Mouse (Mus musculus) lung, postnatal 0 days (tissue): ENCODE measurements around the gene Gpam. TPM values are rescaled to one million over a fixed set of nuclear protein-coding genes. Genes with fewer than 3 reads are reported as not detected.
"Not testable (repeated sequence)": the region's sequence is repeated elsewhere in the genome, so short reads cannot be mapped to it uniquely, and the experiment has no call there.

Experiments used
- ATAC-seq: fragments of 200-750 bp; cut with Nextera tagmentation; 2 replicates; pipeline ENCODE4 v1.8.0; 2017; ENCODE audit warnings: moderate library complexity
- DNase-seq: peaks from one replicate; pipeline ENCODE4 v3.0.0-alpha.2; 2016; ENCODE audit warnings: low spot score
- H3K27ac ChIP-seq: fragments of 300-500 bp; sonication (generic); 2 replicates; pipeline ENCODE4 v1.5.1; 2014; ENCODE audit warnings: antibody characterized with exemption, mild to moderate bottlenecking, low read length, mixed read lengths
- H3K27me3 ChIP-seq: fragments of 300-500 bp; sonication (generic); replicated peaks from 2 replicates; pipeline ENCODE4 v1.6.1; 2014; ENCODE audit warnings: low read length, mixed read lengths; ENCODE audit not compliant: insufficient read depth
- H3K36me3 ChIP-seq: fragments of 300-500 bp; sonication (generic); 2 replicates; pipeline ENCODE4 v1.6.1; 2014; ENCODE audit warnings: low read length, mixed read lengths; ENCODE audit not compliant: insufficient read depth
- H3K4me1 ChIP-seq: fragments of 300-500 bp; sonication (generic); 2 replicates; pipeline ENCODE4 v1.6.1; 2014; ENCODE audit warnings: antibody characterized with exemption, low read depth, low read length, mixed read lengths; ENCODE audit not compliant: insufficient read depth
- H3K4me2 ChIP-seq: fragments of 300-500 bp; sonication (generic); replicated peaks from 2 replicates; pipeline ENCODE4 v1.6.1; 2014; ENCODE audit warnings: low read depth, mild to moderate bottlenecking, low read length, moderate library complexity, mixed read lengths
- H3K4me3 ChIP-seq: fragments of 300-500 bp; sonication (generic); 2 replicates; pipeline ENCODE4 v1.5.1; 2014; ENCODE audit warnings: low read depth, low read length
- H3K9ac ChIP-seq: fragments of 300-500 bp; sonication (generic); replicated peaks from 2 replicates; pipeline ENCODE4 v1.6.1; 2014; ENCODE audit warnings: low read depth, mild to moderate bottlenecking
- H3K9me3 ChIP-seq: fragments of 300-500 bp; sonication (generic); 2 replicates; pipeline ENCODE4 v1.6.1; 2016; ENCODE audit warnings: low read length, mixed read lengths
- CTCF ChIP-seq: IDR thresholded peaks from 2 replicates; pipeline ENCODE4 v1.5.1; 2016; ENCODE audit warnings: antibody characterized with exemption, mild to moderate bottlenecking
- EP300 ChIP-seq: IDR thresholded peaks from 2 replicates; pipeline ENCODE4 v1.6.1; 2016; ENCODE audit warnings: antibody characterized with exemption, mild to moderate bottlenecking, control low read depth
- WGBS: fragments of 180-500 bp; shearing (Covaris S2); extraction: QIAGEN DNeasy Blood & Tissue Kit; methylation state at CpG from one replicate; pipeline ENCODE4 v1.1.7; 2014; 5-methylcytosine and 5-hydroxymethylcytosine counted together
- polyA plus RNA-seq: library from polyadenylated mRNA; unstranded; fragments of >200 nt; fragmentation: Nextera tagmentation; extraction: Ambion mirVana; gene quantifications from 2 replicates; pipeline ENCODE4 v1.2.1, GENCODE M21; 2015

Gene Gpam
- polyA plus RNA-seq, 1 experiment from 2014 or later, result 41.4 TPM

DNA sequence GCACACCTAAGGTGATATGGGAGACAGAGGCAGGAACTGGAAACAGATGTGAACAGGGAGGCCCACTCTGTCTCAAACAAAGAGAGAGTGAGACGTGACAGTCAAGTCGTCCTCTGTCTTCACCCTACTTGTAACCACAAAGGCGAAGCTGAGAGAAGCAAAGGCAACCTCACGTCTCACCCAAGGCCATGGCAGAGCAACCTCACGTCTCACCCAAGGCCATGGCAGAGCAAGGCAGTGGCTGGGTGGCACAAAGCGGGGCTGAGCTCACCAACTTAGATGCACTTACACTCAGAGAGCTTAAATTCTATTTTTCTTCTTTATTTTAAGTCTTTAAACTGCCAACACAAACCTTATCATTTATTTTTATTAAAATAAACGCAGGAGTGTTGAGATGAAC is 30.0 kb upstream of the Gpam start:
- Histone ChIP-seq H3K9ac (no peak overlapping the region), H3K4me1 (peaks cover 3% of the 10 kb centered on the region; the same call in 1 of the 2 replicates), H3K9me3 (no peaks in the 10 kb centered on the region), H3K27ac (no peak overlapping the region), H3K4me3 (no peak overlapping the region), H3K27me3 (no peaks in the 10 kb centered on the region), H3K36me3 (no peaks in the 10 kb centered on the region), H3K4me2 (no peak overlapping the region)
- WGBS, result 79% methylated on average over 7 of the region's 7 CpGs
- no peak for ATAC-seq
- no peak for DNase-seq
- TF ChIP-seq EP300 (no peak), CTCF (no peak)

DNA sequence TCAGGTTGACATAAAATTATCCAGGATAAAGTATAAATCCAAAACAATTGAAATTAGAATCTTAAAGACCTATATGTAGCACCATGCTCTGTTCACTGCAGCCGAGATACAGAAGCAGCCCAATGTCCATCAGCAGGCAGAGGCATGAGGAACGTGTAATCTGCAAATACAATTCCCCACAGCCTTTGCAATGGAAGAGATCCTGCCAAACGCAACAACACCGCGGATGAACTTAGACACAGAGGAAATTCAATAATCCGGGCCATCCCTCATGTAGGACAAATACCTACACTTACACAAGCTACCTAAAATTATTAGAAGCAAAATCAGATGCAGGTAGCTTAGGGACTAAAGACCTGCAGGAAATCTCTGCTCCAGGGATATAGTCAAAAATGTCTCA is 25.9 kb upstream of the Gpam start:
- Histone ChIP-seq H3K9me3 (no peaks in the 10 kb centered on the region), H3K36me3 (no peaks in the 10 kb centered on the region), H3K9ac (no peak overlapping the region), H3K4me1 (no peaks in the 10 kb centered on the region), H3K27me3 (no peaks in the 10 kb centered on the region), H3K4me2 (no peak overlapping the region), H3K4me3 (no peak overlapping the region), H3K27ac (no peak overlapping the region)
- ATAC-seq (no peak), DNase-seq (no peak)
- 91% methylated on average over 6 of the region's 6 CpGs for WGBS
- TF ChIP-seq CTCF (no peak), EP300 (no peak)

DNA sequence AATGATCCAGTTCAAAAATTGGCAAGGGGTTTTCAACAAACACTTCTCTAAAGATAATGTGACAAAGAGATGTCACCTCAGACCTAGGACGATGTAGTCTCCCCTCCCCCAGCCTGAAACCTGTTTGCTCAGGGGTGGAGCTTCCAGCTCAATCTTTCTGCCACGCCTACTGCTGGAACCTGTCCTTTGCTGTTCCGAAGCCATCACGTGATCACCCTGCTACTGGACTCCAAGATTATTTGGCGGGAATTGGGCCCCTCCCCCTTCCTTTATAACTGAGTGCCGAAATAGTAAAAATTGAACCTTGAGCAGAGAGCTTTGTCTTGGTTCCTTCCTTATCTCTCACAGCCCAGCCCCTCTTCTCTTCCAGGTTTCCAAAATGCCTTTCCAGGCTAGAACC is 25.2 kb upstream of the Gpam start:
- DNase-seq, H3K4me1 ChIP-seq, H3K9ac ChIP-seq, H3K9me3 ChIP-seq, ATAC-seq, H3K4me2 ChIP-seq, H3K27me3 ChIP-seq, H3K36me3 ChIP-seq, H3K4me3 ChIP-seq, H3K27ac ChIP-seq: not testable (repeated sequence)
- 42% methylated on average over 5 of the region's 6 CpGs for WGBS

DNA sequence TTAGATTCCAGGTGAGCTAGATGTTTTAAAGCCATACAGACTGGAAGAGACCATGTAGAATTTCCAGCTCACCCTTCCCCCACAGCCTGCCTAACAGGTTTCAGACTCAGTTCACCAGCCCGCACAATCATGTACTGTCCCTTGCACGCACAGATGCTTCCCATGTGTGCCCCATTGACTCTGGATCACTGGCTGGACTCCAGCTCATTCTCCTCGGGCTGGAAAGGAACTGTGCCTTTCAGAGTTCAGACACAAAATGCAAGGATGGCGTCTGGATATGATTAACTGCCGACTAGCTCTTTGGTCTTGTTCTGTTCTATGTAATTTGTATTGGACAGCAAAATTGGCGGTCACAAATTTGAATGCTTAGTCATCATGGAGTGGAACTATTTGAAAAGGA is 22.6 kb upstream of the Gpam start:
- ATAC-seq, result no peak
- 70% methylated on average over 6 of the region's 6 CpGs for WGBS

DNA sequence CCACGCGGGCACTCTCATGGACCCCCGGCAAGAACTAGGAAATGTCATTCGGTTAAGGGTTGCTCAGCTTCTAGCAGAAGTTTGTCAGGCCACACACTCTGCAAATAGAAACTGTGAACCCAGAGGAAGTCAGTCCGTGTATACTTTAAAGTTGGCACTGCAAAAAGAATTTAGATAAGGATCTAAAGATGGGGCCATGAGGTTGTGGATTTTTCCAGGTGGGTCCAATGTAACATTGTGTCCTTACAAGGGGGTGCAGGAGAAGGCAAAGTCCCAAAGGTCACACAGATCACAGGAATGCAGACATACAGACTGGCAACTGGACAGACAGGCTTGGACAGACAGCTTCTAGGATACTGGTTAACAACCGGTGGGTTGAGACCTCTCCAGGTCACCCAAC is 21.1 kb upstream of the Gpam start:
- ATAC-seq, result no peak
- peaks cover 14% of the 10 kb centered on the region; the same call in 1 of the 2 replicates for H3K4me1 ChIP-seq
- no peak for DNase-seq
- 44% methylated on average over 6 of the region's 6 CpGs for WGBS
- no peak overlapping the region for H3K27ac ChIP-seq
- H3K4me3 ChIP-seq, result no peak overlapping the region
- TF ChIP-seq EP300, result no peak
- TF ChIP-seq CTCF, result no peak
- no peaks in the 10 kb centered on the region for H3K9me3 ChIP-seq
- H3K27me3 ChIP-seq, result no peaks in the 10 kb centered on the region
- no peak overlapping the region for H3K4me2 ChIP-seq
- no peaks in the 10 kb centered on the region for H3K36me3 ChIP-seq
- no peak overlapping the region for H3K9ac ChIP-seq

More for the DNA sequence above, 22.6 kb upstream of the Gpam start:
- Histone ChIP-seq H3K4me1 (peaks cover 9% of the 10 kb centered on the region; the same call in 1 of the 2 replicates), H3K4me2 (no peak overlapping the region), H3K9me3 (no peaks in the 10 kb centered on the region), H3K9ac (no peak overlapping the region), H3K4me3 (no peak overlapping the region), H3K36me3 (no peaks in the 10 kb centered on the region), H3K27me3 (no peaks in the 10 kb centered on the region), H3K27ac (no peak overlapping the region)
- DNase-seq, result no peak
- TF ChIP-seq EP300 (no peak), CTCF (no peak)

DNA sequence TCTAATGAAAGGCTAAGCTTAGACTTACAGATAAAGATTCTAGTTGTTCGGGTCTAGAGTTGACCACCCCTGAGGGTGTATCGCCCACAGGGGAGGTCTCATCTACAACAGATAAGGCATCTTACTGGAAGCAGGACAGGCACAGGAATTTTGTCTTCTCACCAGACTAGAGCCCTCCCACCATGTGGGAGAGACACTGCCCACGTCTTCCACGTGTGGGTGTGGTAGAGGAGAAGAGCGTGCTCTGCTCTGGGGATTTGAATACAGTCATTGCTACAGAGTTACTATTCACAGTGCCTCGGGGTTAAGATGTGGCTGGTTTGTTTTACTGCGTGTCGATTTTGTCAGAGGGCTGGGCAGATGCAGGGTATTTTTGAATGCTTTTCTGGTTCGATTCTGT is 20.5 kb upstream of the Gpam start:
- TF ChIP-seq CTCF, result no peak
- DNase-seq (no peak), ATAC-seq (no peak)
- H3K9ac ChIP-seq, result no peak overlapping the region
- no peak overlapping the region for H3K27ac ChIP-seq
- H3K27me3 ChIP-seq, result no peaks in the 10 kb centered on the region
- H3K9me3 ChIP-seq, result no peaks in the 10 kb centered on the region
- H3K4me2 ChIP-seq, result no peak overlapping the region
- WGBS, result 58% methylated on average over 9 of the region's 9 CpGs
- no peak overlapping the region for H3K4me3 ChIP-seq
- H3K36me3 ChIP-seq, result no peaks in the 10 kb centered on the region
- peaks cover 14% of the 10 kb centered on the region; the same call in 1 of the 2 replicates for H3K4me1 ChIP-seq

DNA sequence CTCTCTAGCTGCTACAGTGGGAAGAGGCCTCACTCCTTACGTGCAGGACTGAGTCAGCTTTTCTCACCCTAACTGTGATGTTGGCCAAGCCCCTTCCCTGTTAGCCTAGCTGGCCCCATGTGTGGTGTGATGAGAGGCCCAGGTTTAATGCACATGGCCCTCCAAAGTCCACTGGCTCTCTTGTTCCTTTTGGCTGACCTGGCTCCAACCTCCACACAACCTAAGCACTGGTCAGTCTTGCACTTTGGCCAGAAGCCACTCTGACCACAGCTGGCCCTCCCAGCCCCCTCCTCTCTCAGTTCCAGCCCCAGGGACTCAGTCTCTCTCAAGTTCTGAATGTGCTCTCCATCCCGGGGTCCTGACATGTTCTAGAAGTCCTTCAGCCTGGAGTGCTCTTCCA is 18.1 kb upstream of the Gpam start:
- TF ChIP-seq CTCF (no peak), EP300 (no peak)
- Histone ChIP-seq H3K27ac (no peak overlapping the region), H3K4me2 (no peak overlapping the region), H3K36me3 (no peaks in the 10 kb centered on the region), H3K4me3 (no peak overlapping the region), H3K9me3 (no peaks in the 10 kb centered on the region), H3K27me3 (no peaks in the 10 kb centered on the region), H3K4me1 (peaks cover 14% of the 10 kb centered on the region; the same call in 1 of the 2 replicates), H3K9ac (no peak overlapping the region)
- 63% methylated on average over 2 of the region's 2 CpGs for WGBS
- ATAC-seq, result no peak
- DNase-seq, result no peak
